Comparison of ENCODE assay signal across 16 mouse cellular contexts in the genomic region with DNA sequence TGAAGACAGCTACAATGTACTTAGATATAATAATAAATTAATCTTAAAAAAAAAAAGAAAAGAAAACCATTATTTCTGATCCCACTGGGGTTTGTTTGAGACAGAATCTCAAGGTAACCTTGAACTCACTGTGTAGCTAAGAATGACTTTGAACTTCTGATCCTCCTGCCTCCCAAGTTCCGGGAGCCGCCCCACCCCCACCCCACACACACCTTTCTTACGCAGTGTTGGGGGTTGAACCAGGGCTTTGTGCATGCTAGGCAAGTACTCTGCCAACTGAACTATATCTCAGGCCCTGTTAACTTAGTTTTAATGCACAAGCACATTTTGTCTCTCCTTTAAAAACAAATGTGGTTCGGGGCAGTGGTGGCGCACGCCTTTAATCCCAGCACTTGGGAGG.
"Had no signal": no experiment of that assay in that cellular context is flagged by ENCODE, and none has a peak within 500 bp of the region (broad histone marks: within the 10 kb centered on the region; RNA-seq: fewer than 3 reads in every experiment).

No protein-coding gene starts in this region.

- DNase-seq: heart, postnatal 10 days; heart, postnatal 14 days; heart, postnatal 36 days; heart, postnatal 4 days; kidney, adult 11 months; kidney, adult 18-20 months; kidney, adult 2 months; kidney, adult 8-10 months; kidney, adult 9 months; kidney, postnatal 10 days; kidney, postnatal 14 days; kidney, postnatal 25 days; kidney, postnatal 36 days; kidney, postnatal 4 days; layer of hippocampus, adult 9-11 months; layer of hippocampus, postnatal 36 days had no signal
